Mouse (Mus musculus): ENCODE results near the gene Epn2.

DNA sequence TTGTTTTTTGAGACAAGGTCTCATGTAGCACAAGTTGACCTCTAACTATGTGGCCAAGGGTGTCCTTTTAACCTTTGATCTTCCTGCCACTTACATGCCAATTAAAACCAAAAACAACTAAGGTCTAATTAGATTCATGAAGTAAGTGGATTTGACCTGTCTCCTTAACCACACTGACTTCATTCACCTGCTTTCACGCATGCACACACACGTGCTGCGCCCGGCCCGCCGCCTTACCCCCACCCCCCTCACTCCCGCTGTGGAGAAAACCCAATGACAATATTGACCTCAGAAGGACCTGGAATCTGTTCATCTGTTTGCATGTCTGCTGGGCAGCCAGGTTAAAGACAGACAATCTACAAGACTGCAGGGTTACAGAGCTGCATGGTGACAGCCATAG, 38.8 kb downstream of the Epn2 start:
- TF ChIP-seq CTCF (IDR thresholded peaks at IDR 0.05; ENCODE audit: borderline replicate concordance, control insufficient read depth, extremely low read depth, insufficient read depth, low read length, poor library complexity) (no peak), POLR2A (IDR thresholded peaks at IDR 0.05; ENCODE audit: control insufficient read depth, extremely low read depth, insufficient read depth, low read length, poor library complexity) (no peak)
